Comparison of ENCODE assay signal across 12 mouse cellular contexts in genomic region chr3:101448765-101449164, GRCm38 (mm10).
A peak's percentile ranks its signal among the peaks of the same experiment; 100 is the strongest.
DNase-seq lines count a peak whose midpoint lies in the region; ATAC-seq and TF ChIP-seq lines count a peak whose summit lies in the region.
"Had no signal": no experiment of that assay in that cellular context is flagged by ENCODE, and none has a peak within 500 bp of the region (broad histone marks: within the 10 kb centered on the region; RNA-seq: fewer than 3 reads in every experiment).

No protein-coding gene starts in this region.

- H3K4me1 ChIP-seq in midbrain, postnatal 0 days (ENCODE audit: insufficient read depth, low read length), result peaks cover 14% of the 10 kb centered on the region; the same call in 1 of the 2 replicates

- no peaks in the 10 kb centered on the region for H3K27me3 ChIP-seq in midbrain, postnatal 0 days (ENCODE audit: insufficient read depth, low read length)
- H3K27me3 ChIP-seq: lung, embryonic 15.5 days had no signal

- peak overlapping the region; percentile 71 for H3K27ac ChIP-seq in midbrain, postnatal 0 days (ENCODE audit: low read depth, low read length)
- H3K27ac ChIP-seq: lung, embryonic 15.5 days had no signal

- no peak for TF ChIP-seq CTCF in midbrain, postnatal 0 days (IDR thresholded peaks at IDR 0.05)

- 43% methylated on average over 3 of the region's 3 CpGs for WGBS in midbrain, postnatal 0 days

- no peak overlapping the region for H3K4me3 ChIP-seq in midbrain, postnatal 0 days (ENCODE audit: low read depth, low read length)
- H3K4me3 ChIP-seq: lung, embryonic 15.5 days had no signal

- peak; percentile 81 for ATAC-seq in midbrain, postnatal 0 days (ENCODE audit: low FRiP score)

- H3K36me3 ChIP-seq in midbrain, postnatal 0 days (ENCODE audit: insufficient read depth, low read length), result peaks cover 26% of the 10 kb centered on the region; the same call in 1 of the 2 replicates

- H3K9ac ChIP-seq in midbrain, postnatal 0 days (replicated peaks; ENCODE audit: low read length, poor library complexity, severe bottlenecking), result no peak overlapping the region
- H3K9ac ChIP-seq: lung, embryonic 15.5 days had no signal

- no peaks in the 10 kb centered on the region for H3K9me3 ChIP-seq in midbrain, postnatal 0 days (ENCODE audit: low read length)
- H3K9me3 ChIP-seq: lung, embryonic 15.5 days had no signal

- H3K4me2 ChIP-seq in midbrain, postnatal 0 days (ENCODE audit: low read depth, low read length, poor library complexity, severe bottlenecking), result no peak overlapping the region
- H3K4me2 ChIP-seq: lung, embryonic 15.5 days had no signal

- DNase-seq in layer of hippocampus, adult 11-12 months (ENCODE audit: low spot score), result peak; percentile 70
- no peak for DNase-seq in layer of hippocampus, postnatal 25 days (ENCODE audit: extremely low spot score in 1 of 2, low spot score in 1 of 2)
- DNase-seq in brain, adult 2 months (ENCODE audit: low read depth, low spot score), result peak; percentile 87
- peak; percentile 63 for DNase-seq in layer of hippocampus, adult 9-10 months (ENCODE audit: low spot score)
- DNase-seq in midbrain, postnatal 0 days (ENCODE audit: low spot score), result no peak
- no peak for DNase-seq in kidney, adult 9 months
- no peak for DNase-seq in urinary bladder, adult 2 months (ENCODE audit: low spot score)
- no peak for DNase-seq in urinary bladder, postnatal 25 days (ENCODE audit: low spot score)
- DNase-seq: heart, postnatal 4 days; kidney, adult 18-20 months; thymus, postnatal 14 days had no signal

Comparison
In these comparisons a context has a peak if more than half of its experiments do, and no peak if none do; other contexts are left out.
1. DNase-seq: peak in layer of hippocampus, adult 11-12 months (single experiment), brain, adult 2 months (single experiment) and layer of hippocampus, adult 9-10 months (single experiment); none in layer of hippocampus, postnatal 25 days (0 of 2), midbrain, postnatal 0 days (single experiment), kidney, adult 9 months (single experiment), urinary bladder, adult 2 months (single experiment) and urinary bladder, postnatal 25 days (single experiment).